Mouse (Mus musculus) hindbrain, embryonic 13.5 days (tissue): ENCODE results near the gene Wdr63. TPM values are rescaled to one million over a fixed set of nuclear protein-coding genes. Genes with fewer than 3 reads are reported as not detected.

Source experiments
- ATAC-seq: fragments of 200-750 bp; cut with Nextera tagmentation; 2 replicates; pipeline ENCODE4 v1.8.0; 2017; ENCODE audit warnings: moderate TSS enrichment; ENCODE audit not compliant: low FRiP score
- H3K27ac ChIP-seq: fragments of 300-500 bp; sonication (generic); 2 replicates; pipeline ENCODE4 v1.5.1; 2015; ENCODE audit warnings: inconsistent platforms, mild to moderate bottlenecking, moderate library complexity
- H3K27me3 ChIP-seq: fragments of 300-500 bp; sonication (generic); 2 replicates; pipeline ENCODE4 v1.6.1; 2015; ENCODE audit warnings: mild to moderate bottlenecking, inconsistent platforms
- H3K36me3 ChIP-seq: fragments of 300-500 bp; sonication (generic); 2 replicates; pipeline ENCODE4 v1.6.1; 2015; ENCODE audit warnings: mild to moderate bottlenecking, inconsistent platforms
- H3K4me1 ChIP-seq: fragments of 300-500 bp; sonication (generic); replicated peaks from 2 replicates; pipeline ENCODE4 v1.6.1; 2015; ENCODE audit warnings: inconsistent platforms
- H3K4me2 ChIP-seq: fragments of 300-500 bp; sonication (generic); 2 replicates; pipeline ENCODE4 v1.6.1; 2015; ENCODE audit warnings: inconsistent platforms, mild to moderate bottlenecking, moderate library complexity
- H3K4me3 ChIP-seq: fragments of 300-500 bp; sonication (generic); 2 replicates; pipeline ENCODE4 v1.5.1; 2015; ENCODE audit warnings: mild to moderate bottlenecking, inconsistent platforms
- H3K9ac ChIP-seq: fragments of 300-500 bp; sonication (generic); 2 replicates; pipeline ENCODE4 v1.6.1; 2015; ENCODE audit warnings: mild to moderate bottlenecking, inconsistent platforms
- H3K9me3 ChIP-seq: fragments of 300-500 bp; sonication (generic); 2 replicates; pipeline ENCODE4 v1.6.1; 2016; ENCODE audit warnings: inconsistent platforms
- WGBS: fragments of 180-500 bp; shearing (Covaris S2); methylation state at CpG from one replicate; pipeline ENCODE4 v1.1.7; 2015; 5-methylcytosine and 5-hydroxymethylcytosine counted together
- polyA plus RNA-seq: library from polyadenylated mRNA; unstranded; fragments of >200 nt; fragmentation: Nextera tagmentation; extraction: Ambion mirVana; gene quantifications from 2 replicates; pipeline ENCODE4 v1.2.1, GENCODE M21; 2015

Gene Wdr63
- polyA plus RNA-seq, 1 experiment from 2014 or later = 2.0 TPM

DNA sequence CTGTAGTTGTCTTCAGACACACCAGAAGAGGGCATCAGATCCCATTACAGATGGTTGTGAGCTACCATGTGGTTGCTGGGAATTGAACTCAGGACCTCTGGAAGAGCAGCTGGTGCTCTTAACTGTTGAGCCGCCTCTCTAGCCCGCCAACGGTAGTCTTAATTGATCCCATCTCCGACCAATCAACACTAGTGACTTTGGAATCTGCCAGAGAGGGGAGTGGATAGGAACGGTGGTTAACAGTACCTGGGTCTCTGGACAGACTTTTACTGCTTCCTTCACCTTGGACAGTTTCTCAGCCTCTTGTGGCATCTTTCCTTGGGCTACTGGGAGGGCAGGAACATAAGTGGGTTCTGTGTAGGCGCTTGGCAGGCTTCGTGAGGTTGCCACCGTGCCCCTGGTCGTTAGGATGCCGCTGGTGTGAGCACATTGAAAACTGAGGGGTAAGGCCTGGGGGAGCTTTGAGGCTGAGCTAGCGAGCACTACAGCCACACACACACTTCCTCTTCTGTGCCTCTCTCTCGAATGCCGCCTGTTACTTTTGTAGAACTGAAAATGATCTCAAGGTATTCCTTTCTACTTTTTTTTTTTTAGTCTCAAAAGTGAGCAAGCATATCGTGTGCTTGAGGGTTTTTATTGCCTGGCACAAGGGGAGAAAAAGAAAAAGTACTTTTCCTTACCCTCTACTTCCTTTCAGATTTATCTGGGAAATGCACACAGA, 114.3 kb downstream of the Wdr63 start:
- no peak for ATAC-seq
- Histone ChIP-seq H3K4me1 (peaks cover 11% of the 10 kb centered on the region), H3K9me3 (no peaks in the 10 kb centered on the region), H3K27ac (no peak overlapping the region), H3K4me3 (no peak overlapping the region), H3K9ac (no peak overlapping the region), H3K27me3 (peaks cover 7% of the 10 kb centered on the region), H3K36me3 (peaks cover 3% of the 10 kb centered on the region; the same call in 1 of the 2 replicates), H3K4me2 (no peak overlapping the region)
- WGBS = 87% methylated on average over 14 of the region's 14 CpGs

DNA sequence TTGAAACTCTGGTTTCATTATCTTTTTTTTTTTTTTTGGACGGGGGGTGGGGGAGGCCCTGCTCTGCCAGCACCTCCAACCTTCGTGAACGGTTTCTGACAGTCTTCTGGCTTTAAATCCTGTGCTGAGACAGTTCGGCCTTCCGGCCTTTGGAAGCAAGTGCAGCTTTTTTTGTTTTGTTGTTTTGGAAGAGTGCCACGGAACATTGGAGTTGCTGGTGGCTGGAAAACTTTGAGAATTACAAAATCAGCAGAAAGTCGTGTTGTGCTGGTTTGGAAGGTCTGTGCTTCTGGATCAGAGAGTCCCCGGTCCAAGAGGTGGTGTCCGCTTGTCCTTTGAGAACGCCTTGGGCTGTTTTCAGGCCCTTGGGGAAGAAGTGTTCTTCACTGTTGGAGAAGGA, 115.1 kb downstream of the Wdr63 start:
- Histone ChIP-seq H3K9ac (no peak overlapping the region), H3K4me1 (peaks cover 18% of the 10 kb centered on the region), H3K4me2 (no peak overlapping the region), H3K4me3 (no peak overlapping the region), H3K27ac (no peak overlapping the region), H3K36me3 (no peaks in the 10 kb centered on the region), H3K9me3 (no peaks in the 10 kb centered on the region), H3K27me3 (peaks cover 14% of the 10 kb centered on the region)
- no peak for ATAC-seq
- 87% methylated on average over 10 of the region's 10 CpGs for WGBS

DNA sequence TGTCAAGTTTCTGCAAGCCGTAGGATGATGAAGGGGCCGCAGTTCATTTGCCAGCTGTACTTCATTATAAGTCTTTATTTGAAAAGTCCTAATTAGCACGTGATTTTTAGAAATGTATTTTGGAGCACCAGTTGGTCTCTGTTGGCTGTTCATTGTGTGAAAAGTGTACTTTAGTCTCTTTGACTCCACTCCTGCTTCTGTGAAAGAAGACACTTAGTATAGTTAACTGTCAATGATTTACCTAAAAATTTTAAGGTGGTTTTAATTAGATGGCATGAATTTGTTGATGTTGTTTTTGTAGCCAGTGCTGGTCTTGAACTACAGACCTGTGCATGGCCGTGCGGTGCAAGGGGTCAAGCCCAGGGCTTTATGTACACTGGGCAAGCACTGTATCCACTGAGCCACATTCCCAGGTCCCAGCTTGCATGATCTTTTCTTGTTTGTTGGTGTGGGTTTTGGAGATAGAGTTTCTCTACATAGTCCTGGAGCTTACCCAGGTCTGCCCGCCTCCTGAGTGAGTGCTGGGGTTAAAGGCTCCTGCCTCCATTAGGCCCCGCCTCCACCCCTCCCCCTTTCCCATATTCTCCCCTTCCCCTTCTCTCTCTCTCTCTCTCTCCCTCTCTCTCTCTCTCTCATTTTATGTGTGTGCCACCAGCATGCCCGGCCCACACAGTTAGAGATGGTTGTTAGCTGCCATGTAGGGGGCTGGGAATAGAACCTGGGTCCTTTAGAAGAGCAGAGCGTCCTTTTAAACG, 115.8 kb downstream of the Wdr63 start:
- ATAC-seq = no peak
- WGBS = 91% methylated on average over 10 of the region's 10 CpGs
- Histone ChIP-seq H3K36me3 (no peaks in the 10 kb centered on the region), H3K27ac (no peak overlapping the region), H3K27me3 (peaks cover 20% of the 10 kb centered on the region), H3K9me3 (no peaks in the 10 kb centered on the region), H3K9ac (no peak overlapping the region), H3K4me1 (peaks cover 22% of the 10 kb centered on the region), H3K4me2 (no peak overlapping the region), H3K4me3 (no peak overlapping the region)

DNA sequence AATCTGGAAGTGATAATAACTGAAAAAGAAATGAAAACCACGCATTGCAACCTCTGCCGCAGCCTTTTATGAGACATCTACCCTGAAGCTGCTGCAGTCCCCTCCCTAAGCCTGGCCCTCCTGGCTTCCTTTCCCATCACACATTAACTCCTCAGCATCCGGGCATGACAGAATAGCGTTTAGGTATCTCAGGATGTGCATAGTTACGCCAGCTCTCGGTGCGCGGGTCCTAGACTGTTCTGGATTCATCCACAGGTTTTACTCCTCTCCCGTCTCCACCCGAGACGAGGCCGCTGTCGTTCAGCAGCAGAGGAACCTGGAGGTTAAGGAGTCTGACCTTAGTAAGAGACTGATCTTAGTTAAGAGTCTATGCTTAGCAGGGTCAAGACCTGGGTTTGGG, 116.8 kb downstream of the Wdr63 start:
- no peak overlapping the region for H3K4me3 ChIP-seq
- no peaks in the 10 kb centered on the region for H3K9me3 ChIP-seq
- H3K27ac ChIP-seq = no peak overlapping the region
- no peak for ATAC-seq
- WGBS = 85% methylated on average over 13 of the region's 13 CpGs
- no peak overlapping the region for H3K4me2 ChIP-seq
- no peak overlapping the region for H3K9ac ChIP-seq
- H3K36me3 ChIP-seq = no peaks in the 10 kb centered on the region
- peaks cover 22% of the 10 kb centered on the region for H3K4me1 ChIP-seq
- peaks cover 29% of the 10 kb centered on the region for H3K27me3 ChIP-seq

Other genes with a start within 250 kb of the Wdr63 start
- gene Bcl10, start 185.3 kb downstream of the Wdr63 start, polyA plus RNA-seq = 38.4 and 40.9 TPM in 2 replicates
- gene 2410004B18Rik, start 170.1 kb downstream of the Wdr63 start, polyA plus RNA-seq = 73.2 and 74.1 TPM in 2 replicates
- gene Syde2, start 120.3 kb downstream of the Wdr63 start, polyA plus RNA-seq = 0.31 and 0.36 TPM in 2 replicates
- 0.53 and 0.66 TPM in 2 replicates for gene Mcoln3, start 9.3 kb upstream of the Wdr63 start, polyA plus RNA-seq
- 0.27 and 0.47 TPM in 2 replicates for gene Mcoln2, start 41.7 kb upstream of the Wdr63 start, polyA plus RNA-seq
- gene Lpar3, start 112.8 kb upstream of the Wdr63 start, polyA plus RNA-seq = 0.78 and 0.93 TPM in 2 replicates